In genomic region chr10:120257231-120257630, GRCm38 (mm10) we compare ENCODE assay signal across 8 mouse cellular contexts. TPM values are rescaled to one million over a fixed set of nuclear protein-coding genes. Genes with fewer than 3 reads are reported as not detected.
DNase-seq lines count a peak whose midpoint lies in the region; ATAC-seq and TF ChIP-seq lines count a peak whose summit lies in the region.

No protein-coding gene starts in this region.

- WGBS in thymus, adult 2 months: 16% methylated on average over 11 of the region's 11 CpGs
- 18% methylated on average over 11 of the region's 11 CpGs for WGBS in kidney, adult 2 months
- WGBS in liver, embryonic 14.5 days (ENCODE audit: insufficient replicate concordance): 15% methylated on average over 11 of the region's 11 CpGs

- DNase-seq in cerebellum, adult 18-20 months: peak; percentile 20 to 31
- no peak for DNase-seq in cerebellum, adult 8-10 months
- peak; percentile 33 for DNase-seq in thymus, adult 2 months
- DNase-seq in thymus, adult 18-20 months: no peak
- peak; percentile 68 for DNase-seq in embryo, embryonic 11.5 days (ENCODE audit: low read depth, low spot score)
- peak; percentile 56 for DNase-seq in kidney, adult 2 months
- DNase-seq in liver, embryonic 14.5 days (ENCODE audit: low read depth in 3 of 3, low spot score in 3 of 3): peak in 1 of 3 experiments; percentile 13
- DNase-seq in right cerebral cortex, postnatal 10 days (ENCODE audit: low spot score in 2 of 2): peak; percentile 68 to 70

- no peaks in the 10 kb centered on the region for H3K36me3 ChIP-seq in thymus, adult 2 months (ENCODE audit: control insufficient read depth, insufficient read depth, low read length)
- H3K36me3 ChIP-seq in kidney, adult 2 months (ENCODE audit: control insufficient read depth, insufficient read depth, low read length): no peaks in the 10 kb centered on the region
- no peaks in the 10 kb centered on the region for H3K36me3 ChIP-seq in liver, embryonic 14.5 days (replicated peaks; ENCODE audit: control insufficient read depth, insufficient read depth, low read depth)

- no peak for TF ChIP-seq CTCF in thymus, adult 2 months (IDR thresholded peaks at IDR 0.05; ENCODE audit: borderline replicate concordance, control insufficient read depth, extremely low read depth, insufficient read depth, low read length, poor library complexity)
- TF ChIP-seq CTCF in kidney, adult 2 months (conservative IDR thresholded peaks at IDR 0.05; ENCODE audit: insufficient read depth, insufficient read length, low read depth, low read length): peak; percentile 35
- peak; percentile 53 for TF ChIP-seq CTCF in liver, embryonic 14.5 days (IDR thresholded peaks at IDR 0.05; ENCODE audit: low read depth)

- H3K4me3 ChIP-seq in thymus, adult 2 months (ENCODE audit: control insufficient read depth, insufficient read depth, low read length): no peak overlapping the region
- H3K4me3 ChIP-seq in kidney, adult 2 months (ENCODE audit: insufficient read depth, low read depth, low read length): no peak overlapping the region
- H3K4me3 ChIP-seq in liver, embryonic 14.5 days (ENCODE audit: insufficient read depth in 1 of 2, low read depth in 2 of 2, low read length in 2 of 2): no peak overlapping the region

- no peak overlapping the region for H3K9ac ChIP-seq in liver, embryonic 14.5 days (replicated peaks)

- TF ChIP-seq POLR2A in thymus, adult 2 months (IDR thresholded peaks at IDR 0.05; ENCODE audit: control insufficient read depth, extremely low read depth, insufficient read depth, low read length, poor library complexity): no peak
- TF ChIP-seq POLR2A in kidney, adult 2 months (IDR thresholded peaks at IDR 0.05; ENCODE audit: low read depth, low read length): no peak

- no peak for ATAC-seq in liver, embryonic 14.5 days (ENCODE audit: insufficient read depth)

- H3K27ac ChIP-seq in thymus, adult 2 months (ENCODE audit: control insufficient read depth, insufficient read depth, low read length): no peak overlapping the region
- H3K27ac ChIP-seq in kidney, adult 2 months (ENCODE audit: insufficient read depth, low read depth, low read length): no peak overlapping the region
- H3K27ac ChIP-seq in liver, embryonic 14.5 days: no peak overlapping the region

- H3K9me3 ChIP-seq in liver, embryonic 14.5 days (ENCODE audit: control insufficient read depth, low read length): no peaks in the 10 kb centered on the region

- no peak for TF ChIP-seq EP300 in liver, embryonic 14.5 days (IDR thresholded peaks at IDR 0.05; ENCODE audit: low read depth)

- H3K27me3 ChIP-seq in thymus, adult 2 months (ENCODE audit: control insufficient read depth, insufficient read depth, low read length): no peaks in the 10 kb centered on the region
- no peaks in the 10 kb centered on the region; the same call in 1 of the 2 replicates for H3K27me3 ChIP-seq in kidney, adult 2 months (replicated peaks; ENCODE audit: control insufficient read depth, insufficient read depth, low read length)
- H3K27me3 ChIP-seq in liver, embryonic 14.5 days (ENCODE audit: control insufficient read depth, insufficient read depth, low read length): no peaks in the 10 kb centered on the region

- H3K4me1 ChIP-seq in thymus, adult 2 months (replicated peaks; ENCODE audit: control insufficient read depth, insufficient read depth, low read length): 0 out of 2 replicates have a peak, but pooled peaks cover 2% of the 10 kb centered on the region
- H3K4me1 ChIP-seq in kidney, adult 2 months (ENCODE audit: control insufficient read depth, insufficient read depth, low read length): no peaks in the 10 kb centered on the region
- H3K4me1 ChIP-seq in liver, embryonic 14.5 days (replicated peaks; ENCODE audit: control insufficient read depth in 2 of 2, insufficient read depth in 2 of 2, low read length in 1 of 2): no peaks in the 10 kb centered on the region

- no peak overlapping the region for H3K4me2 ChIP-seq in liver, embryonic 14.5 days (ENCODE audit: low read depth)

RNA-seq across cellular contexts. Expression of gene Llph, which starts 30.4 kb away (rescaled TPM):
- polyA plus RNA-seq in thymus, adult 2 months (2012; rRNA removed): 5.3 and 5.8 TPM in 2 replicates
- polyA plus RNA-seq in kidney, adult 2 months (2012; rRNA removed): 5.9 and 9.5 TPM in 2 replicates
- 11.6 and 33.6 TPM in 2 replicates for polyA plus RNA-seq in liver, embryonic 14.5 days (2012; rRNA removed)
- polyA plus RNA-seq in liver, embryonic 14.5 days (2014; fragmentation: Nextera tagmentation; extraction: Ambion mirVana): 31.9 and 32.2 TPM in 2 replicates

RNA-seq across cellular contexts. Expression of gene Irak3, which starts 55.3 kb away (rescaled TPM):
- 1.6 and 2.3 TPM in 2 replicates for polyA plus RNA-seq in thymus, adult 2 months (2012; rRNA removed)
- polyA plus RNA-seq in kidney, adult 2 months (2012; rRNA removed): 1.5 and 2.1 TPM in 2 replicates
- 0.70 and 0.78 TPM in 2 replicates for polyA plus RNA-seq in liver, embryonic 14.5 days (2012; rRNA removed)
- polyA plus RNA-seq in liver, embryonic 14.5 days (2014; fragmentation: Nextera tagmentation; extraction: Ambion mirVana): 0.85 and 1.4 TPM in 2 replicates

RNA-seq across cellular contexts. Expression of gene Tmbim4, which starts 55.8 kb away (rescaled TPM):
- polyA plus RNA-seq in thymus, adult 2 months (2012; rRNA removed): 138 and 155 TPM in 2 replicates
- polyA plus RNA-seq in kidney, adult 2 months (2012; rRNA removed): 1,062 and 1,273 TPM in 2 replicates
- polyA plus RNA-seq in liver, embryonic 14.5 days (2012; rRNA removed): 40.1 and 52.9 TPM in 2 replicates
- 80.4 and 82.2 TPM in 2 replicates for polyA plus RNA-seq in liver, embryonic 14.5 days (2014; fragmentation: Nextera tagmentation; extraction: Ambion mirVana)

Comparison
In these comparisons a context has a peak if more than half of its experiments do, and no peak if none do; other contexts are left out.
1. DNase-seq: peak in cerebellum, adult 18-20 months (2 of 2), thymus, adult 2 months (single experiment), embryo, embryonic 11.5 days (single experiment), kidney, adult 2 months (single experiment) and right cerebral cortex, postnatal 10 days (2 of 2); none in cerebellum, adult 8-10 months (single experiment) and thymus, adult 18-20 months (0 of 2).